Mouse (Mus musculus) testis, postnatal 14 days (tissue): ENCODE measurements at regions not wholly inside any gene's neighbourhood (a gene's known extent, or its start where the extent isn't known, plus 50 kb on each side); places are given as distances from the start of the nearest gene placed in this dataset.

ENCODE experiments used
- DNase-seq: peaks from one replicate; pipeline ENCODE4 v3.0.0; 2021; ENCODE audit warnings: low spot score

DNA sequence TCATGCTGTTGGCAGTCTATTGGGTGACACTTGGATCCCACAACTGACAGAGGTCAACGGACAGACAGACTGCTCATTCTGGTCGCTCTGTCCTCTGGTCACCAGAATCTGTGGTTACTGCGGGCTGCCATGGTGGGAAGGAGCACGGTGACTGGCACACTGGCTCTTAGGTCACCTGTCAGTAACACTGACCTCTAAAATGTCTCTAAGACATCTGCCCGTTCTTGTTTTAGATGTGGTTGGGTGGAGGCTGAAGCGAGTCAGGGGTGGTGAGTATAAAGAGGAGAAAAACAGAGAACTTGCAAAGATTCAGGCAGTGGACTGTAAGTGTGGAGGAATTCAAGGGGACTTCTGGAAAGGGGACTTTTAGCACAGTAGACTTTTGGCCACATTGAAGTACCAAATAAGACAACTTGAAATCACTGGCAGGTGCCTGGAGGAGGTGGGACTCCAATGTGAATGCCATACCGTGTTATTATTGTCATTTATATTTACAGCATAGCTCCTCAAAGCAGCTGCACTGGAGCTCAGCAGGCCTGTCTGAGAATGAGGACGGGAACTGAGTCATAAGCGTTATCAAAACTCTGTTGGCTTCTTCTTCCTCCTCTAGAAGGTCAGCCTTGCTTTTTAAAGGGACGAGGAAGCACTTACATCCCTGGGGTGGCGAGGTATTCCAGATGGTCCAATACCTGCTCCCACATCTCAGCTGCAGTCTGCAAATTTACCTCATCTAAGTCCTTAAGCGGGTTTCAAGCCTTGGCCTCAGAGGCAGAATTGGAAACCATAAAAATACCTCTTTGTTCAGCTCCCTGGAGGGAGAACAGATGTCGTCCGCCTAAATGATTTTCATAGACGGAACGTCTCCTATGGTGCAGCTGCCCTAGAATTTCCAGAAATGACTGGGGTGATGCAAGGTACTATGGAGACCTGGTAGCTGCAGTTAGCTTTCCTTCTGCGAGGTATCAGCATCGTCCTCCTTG, 351.3 kb downstream of the Nuak1 start:
- no peak for DNase-seq

GRCm38 (mm10) chr10:84093919-84094318, 346.5 kb downstream of the Nuak1 start:
- no peak for DNase-seq

GRCm38 (mm10) chr10:84097196-84097595, 343.2 kb downstream of the Nuak1 start:
- DNase-seq = no peak

GRCm38 (mm10) chr10:84103985-84104384, 336.4 kb downstream of the Nuak1 start:
- DNase-seq = no peak

GRCm38 (mm10) chr10:84104556-84104955, 335.8 kb downstream of the Nuak1 start:
- DNase-seq = no peak

DNA sequence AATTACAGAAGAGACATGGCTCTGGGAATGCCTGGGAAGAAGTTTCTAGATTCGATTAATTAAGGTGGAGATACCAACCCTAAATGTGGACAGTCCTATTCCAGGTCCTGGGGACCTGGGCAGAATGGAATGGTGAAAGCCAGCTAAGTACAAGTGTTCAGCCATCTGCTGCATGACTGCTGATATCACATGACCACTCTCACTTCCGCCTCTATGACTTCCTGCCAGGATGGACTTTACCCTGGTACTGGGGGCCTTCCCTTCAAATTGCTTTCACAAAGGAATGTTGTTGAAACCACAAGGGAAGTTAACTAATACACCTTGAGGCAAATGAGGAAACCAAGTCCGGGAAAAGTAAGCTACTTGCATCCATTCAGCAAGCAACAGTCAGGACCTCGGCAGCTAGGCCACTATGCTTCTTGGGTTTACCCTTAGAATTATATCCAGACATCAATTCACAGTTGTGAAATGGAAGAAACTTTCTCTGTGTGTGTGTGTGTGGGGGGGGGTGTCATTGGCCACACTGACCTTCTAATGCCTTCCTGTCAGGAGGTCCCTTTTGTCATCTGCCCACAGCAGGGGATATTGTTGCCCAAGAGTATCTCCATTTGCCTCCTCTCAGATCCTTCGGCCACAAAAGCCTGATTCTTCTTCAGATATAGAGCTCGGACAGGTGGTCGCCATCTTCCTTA, 330.6 kb downstream of the Nuak1 start:
- DNase-seq = no peak

DNA sequence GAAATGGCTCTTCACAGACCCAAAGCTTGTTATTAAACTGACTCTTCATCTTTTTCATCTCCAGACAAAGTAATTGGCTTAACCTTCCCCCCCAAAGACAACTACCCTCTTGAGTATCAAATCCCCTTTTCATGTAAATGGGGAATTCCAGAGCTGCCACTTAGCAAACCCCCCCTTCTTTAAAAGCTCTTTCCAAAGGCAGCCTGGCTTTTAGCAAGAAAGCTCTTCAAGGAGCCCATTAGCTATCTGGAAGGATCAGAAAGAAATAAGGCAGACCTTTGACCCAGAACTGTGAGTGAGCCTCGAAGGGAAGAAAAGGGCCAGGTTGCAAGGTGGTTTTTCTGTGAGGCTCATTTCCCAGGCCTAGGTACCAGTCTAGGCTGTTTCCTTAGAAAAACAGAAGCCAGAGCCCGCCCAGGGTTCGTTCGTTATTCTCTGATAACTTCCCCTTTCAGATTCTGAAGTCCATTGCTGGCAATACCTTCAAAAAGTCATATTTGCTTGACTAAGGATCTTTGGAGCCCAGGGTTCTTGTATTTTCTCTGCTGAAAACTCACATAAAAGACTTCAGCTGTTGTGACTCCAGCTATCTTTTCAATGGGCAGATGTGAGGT, 329.9 kb downstream of the Nuak1 start:
- no peak for DNase-seq

DNA sequence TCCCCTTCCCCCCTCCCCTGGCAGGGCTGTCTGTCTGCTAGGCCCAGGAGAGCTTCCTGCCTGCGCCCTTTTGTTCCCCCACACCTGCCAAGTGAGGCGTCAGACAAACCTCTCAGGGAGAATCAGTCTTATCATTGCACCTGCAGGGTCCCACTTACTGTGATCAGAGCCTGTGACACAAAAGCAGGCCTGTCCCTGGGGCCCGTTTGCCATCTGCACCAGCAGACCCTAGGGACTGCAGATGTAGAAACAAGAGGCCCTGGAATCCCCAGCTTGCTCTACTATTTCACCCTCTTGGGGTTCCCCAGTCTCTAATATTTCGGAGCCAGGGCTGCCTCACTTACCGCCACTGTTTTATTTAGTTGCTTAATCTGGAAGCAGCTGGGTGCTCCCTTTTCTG, 328.9 kb downstream of the Nuak1 start:
- DNase-seq = no peak

GRCm38 (mm10) chr10:84111909-84112308, 328.5 kb downstream of the Nuak1 start:
- DNase-seq = no peak

- peak; percentile 31 for DNase-seq
These were observed 320.3 kb downstream of the Nuak1 start for GRCm38 (mm10) chr10:84119952-84120550.

DNA sequence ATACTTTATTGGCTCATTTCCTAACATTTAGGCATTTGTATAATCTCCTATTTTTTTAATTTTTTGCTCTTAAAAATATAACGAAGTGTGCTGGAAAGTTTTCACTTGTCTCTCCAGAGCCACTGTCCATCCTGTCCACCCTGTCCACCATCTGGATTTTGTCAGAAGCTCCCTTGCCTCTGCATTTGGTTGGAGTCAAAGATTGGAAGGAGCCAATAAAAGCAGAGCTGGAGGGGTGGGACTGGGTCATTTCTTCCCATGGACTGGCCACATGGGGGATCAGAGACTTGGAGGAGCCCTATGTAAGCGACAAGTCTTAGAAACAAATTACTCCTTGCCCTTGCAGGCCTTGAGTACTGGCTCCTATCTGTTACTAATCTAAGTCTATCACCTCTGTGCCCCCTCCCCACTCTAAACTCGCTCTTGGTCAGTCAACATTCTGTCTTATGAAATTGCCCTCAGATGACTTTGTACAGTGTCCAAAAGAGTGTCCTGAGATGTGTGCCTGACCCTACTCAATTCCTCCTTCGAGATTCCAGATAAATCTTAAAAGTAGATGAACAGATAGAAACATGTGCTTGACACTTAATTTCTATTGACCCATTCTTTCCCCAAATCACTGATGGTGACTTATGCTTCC, 303.3 kb downstream of the Nuak1 start:
- no peak for DNase-seq

DNA sequence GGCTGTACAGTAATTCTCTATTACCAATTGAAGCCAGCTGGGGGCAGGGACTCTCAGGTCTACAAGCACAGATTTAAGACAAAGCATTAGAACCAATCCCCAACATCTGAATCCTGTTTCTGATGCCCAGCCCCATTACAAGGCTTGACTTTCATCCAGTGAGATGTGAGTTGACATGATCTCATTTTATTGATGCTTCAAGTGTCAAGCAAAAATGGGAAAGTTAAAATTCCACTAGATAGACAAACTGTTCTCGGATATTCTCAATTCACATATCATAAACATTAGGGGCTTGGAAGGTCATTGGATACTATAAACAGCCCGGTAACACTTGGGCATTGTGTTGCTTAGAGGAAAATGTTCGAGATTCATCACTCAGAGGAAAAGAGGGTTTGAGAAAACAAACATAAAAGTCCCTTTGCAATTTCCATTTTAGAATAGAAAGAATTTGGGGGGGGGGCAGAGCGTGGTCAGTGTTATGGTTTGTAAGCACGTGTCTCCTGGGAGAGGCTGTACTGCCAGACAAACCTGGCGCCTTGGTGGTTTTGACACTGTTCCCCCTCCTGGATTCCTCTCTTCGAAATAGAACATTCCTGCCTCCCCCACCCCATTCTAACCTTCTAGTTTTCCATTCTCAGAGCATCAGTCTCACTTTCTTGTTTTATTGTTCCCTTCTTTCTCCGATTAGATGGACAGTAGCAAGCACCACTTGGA, 297.5 kb downstream of the Nuak1 start:
- DNase-seq = no peak

DNA sequence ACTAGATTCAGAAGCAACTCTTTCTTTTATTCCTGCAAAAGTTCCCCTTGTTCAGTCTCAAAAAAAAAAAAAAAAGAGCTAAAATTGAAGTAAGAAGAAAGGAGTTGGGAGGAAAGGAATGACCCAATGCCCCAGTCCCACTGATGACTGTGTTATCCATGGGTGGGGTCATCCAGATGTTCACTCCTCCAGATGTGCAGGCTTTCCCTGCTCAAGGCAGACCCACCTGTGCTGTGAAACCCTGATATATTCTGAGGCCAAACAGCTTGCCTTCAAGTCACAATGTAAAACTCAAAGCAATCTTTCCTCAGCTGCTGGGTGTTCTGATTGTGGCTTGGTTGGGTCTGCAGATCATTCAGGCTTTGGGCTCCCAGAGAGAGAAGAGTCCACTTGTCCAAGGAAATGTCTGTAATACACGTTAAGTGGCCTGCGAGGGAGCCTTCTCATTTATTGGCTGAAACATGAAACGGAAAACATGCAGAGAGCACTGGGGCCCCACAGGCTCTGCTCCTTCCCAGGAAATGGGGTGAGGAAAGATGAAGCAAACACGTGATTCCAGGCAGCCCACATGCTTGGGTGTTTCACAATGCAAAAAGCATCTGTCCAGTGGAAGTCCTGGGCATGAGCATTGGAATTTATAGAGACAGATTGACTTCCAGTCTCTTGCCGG, 296.6 kb downstream of the Nuak1 start:
- no peak for DNase-seq

DNA sequence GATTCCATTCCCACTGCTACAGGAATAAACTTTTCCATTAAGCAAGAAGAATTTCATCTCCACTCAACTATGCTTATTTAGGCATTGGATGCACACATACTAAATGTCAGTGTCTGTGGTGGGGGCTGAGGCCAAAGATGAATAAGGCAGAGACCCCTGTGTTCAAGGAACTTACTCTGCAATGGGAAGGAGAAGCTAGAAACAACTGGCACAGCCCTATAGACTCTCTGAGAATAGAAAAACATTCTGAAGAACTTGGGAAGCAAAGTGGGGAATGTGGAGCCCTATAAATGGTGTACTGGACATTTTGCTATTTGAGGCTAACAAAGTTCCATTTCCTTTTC, 296.1 kb downstream of the Nuak1 start:
- no peak for DNase-seq

DNA sequence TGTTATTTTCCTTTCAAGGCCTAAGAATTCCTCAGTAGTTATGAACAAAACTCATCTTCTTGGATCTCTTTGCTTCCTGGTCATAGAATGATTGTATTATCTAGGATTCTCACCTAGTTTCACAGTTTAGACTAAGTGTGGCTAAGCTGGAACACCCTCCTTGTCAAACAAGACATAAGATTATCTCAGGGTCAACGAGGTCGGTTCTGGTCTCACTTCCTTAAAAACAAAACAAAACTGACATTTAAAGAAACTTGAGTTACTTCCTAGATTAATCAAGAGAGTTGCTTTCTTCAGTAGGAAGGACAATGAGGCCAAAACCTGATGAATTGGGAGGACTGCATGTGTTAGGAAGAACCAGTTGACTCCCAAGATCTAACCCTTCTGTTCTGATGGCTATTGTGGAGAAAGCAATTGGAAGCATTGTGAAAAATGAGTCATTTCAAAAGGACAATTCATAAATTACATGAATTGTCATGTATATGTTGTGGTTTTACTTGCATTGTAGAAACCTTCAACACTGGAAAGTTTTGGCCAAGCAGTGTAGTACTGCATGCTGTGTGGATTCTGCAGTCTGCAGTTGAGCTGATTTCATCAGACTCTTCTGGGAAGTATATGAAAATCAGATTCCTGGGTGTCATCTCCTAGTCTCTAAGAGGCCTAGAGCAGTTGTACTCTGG, 293.0 kb downstream of the Nuak1 start:
- no peak for DNase-seq

- no peak for DNase-seq
These were observed 276.6 kb downstream of the Nuak1 start for GRCm38 (mm10) chr10:84163752-84164151.

DNA sequence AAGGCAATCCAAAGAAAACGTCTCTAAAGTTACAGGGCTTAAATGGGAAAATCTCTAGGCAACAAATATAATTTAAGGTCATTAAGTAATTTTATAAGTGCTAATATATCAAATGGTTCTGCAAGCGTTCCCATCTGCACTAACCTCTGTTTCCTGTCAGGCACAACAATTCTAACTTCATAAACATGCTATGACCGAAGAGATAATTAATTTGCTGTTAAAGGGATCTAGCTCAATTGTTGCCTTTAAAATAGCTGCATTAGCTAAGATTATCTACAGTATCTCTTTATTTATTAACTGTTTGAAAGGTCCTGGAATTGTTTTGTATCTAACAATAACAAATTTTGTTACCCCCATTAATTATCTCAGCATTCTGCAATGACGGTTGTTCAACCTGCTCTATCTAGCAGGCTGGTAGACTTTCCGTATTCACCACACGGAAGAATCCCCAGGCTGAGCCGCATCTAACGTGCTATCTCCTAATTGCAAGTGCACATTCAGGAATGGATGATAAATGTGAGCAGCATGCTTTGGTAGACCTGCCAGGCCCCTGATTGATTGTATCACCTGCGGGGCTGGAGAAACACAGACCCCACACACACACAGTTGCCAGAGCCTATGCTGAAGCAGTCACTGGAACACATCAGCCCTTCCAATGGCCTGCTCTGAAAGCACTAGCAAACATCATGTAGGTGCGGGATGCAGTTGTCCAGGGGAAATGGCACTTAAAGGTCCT, 274.4 kb downstream of the Nuak1 start:
- DNase-seq = no peak

DNA sequence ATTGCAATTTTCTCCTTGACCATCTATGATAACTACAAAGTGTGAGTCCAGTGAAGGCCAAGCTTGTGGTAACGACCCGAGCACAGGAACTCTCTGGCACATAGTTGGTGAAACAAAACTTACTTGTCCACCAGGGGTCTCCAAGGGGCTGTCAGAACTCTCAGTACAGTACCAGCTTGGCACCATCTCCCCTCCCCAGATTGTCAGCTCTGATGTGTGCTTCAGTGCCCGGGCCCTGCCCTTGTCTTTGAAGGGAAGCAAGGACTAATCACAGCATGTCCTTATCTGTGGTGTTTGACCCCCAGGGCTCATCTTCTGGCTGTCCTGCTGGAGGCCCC, 273.9 kb downstream of the Nuak1 start:
- no peak for DNase-seq

- peak; percentile 18 for DNase-seq
These were observed 267.5 kb downstream of the Nuak1 start for GRCm38 (mm10) chr10:84172828-84173321.
